Mouse (Mus musculus): ENCODE data around the gene Myl6. TPM values are rescaled to one million over a fixed set of nuclear protein-coding genes. Genes with fewer than 3 reads are reported as not detected.
A peak's percentile ranks its signal among the peaks of the same experiment; 100 is the strongest.

Myl6 gene
- polyA plus RNA-seq, 1 experiment from 2014 or later: 1,269 TPM

GRCm38 (mm10) chr10:128486370-128486769, 7.6 kb downstream of the Myl6 start:
- Histone ChIP-seq H3K36me3 (peaks cover 92% of the 10 kb centered on the region), H3K27ac (no peak overlapping the region), H3K4me1 (peaks cover 19% of the 10 kb centered on the region), H3K27me3 (no peaks in the 10 kb centered on the region), H3K4me3 (no peak overlapping the region), H3K9ac (no peak overlapping the region), H3K4me2 (no peak overlapping the region), H3K9me3 (no peaks in the 10 kb centered on the region)
- ATAC-seq (ENCODE audit: insufficient number of reproducible peaks, low FRiP score, low TSS enrichment, low read depth): no peak
- WGBS: 85% methylated on average over 7 of the region's 7 CpGs

- Histone ChIP-seq H3K36me3 (peaks cover 88% of the 10 kb centered on the region), H3K9ac (no peak overlapping the region), H3K4me3 (no peak overlapping the region), H3K27ac (no peak overlapping the region), H3K4me1 (no peaks in the 10 kb centered on the region), H3K9me3 (no peaks in the 10 kb centered on the region), H3K27me3 (no peaks in the 10 kb centered on the region), H3K4me2 (no peak overlapping the region)
- ATAC-seq (ENCODE audit: insufficient number of reproducible peaks, low FRiP score, low TSS enrichment, low read depth): no peak
- 89% methylated on average over 12 of the region's 12 CpGs for WGBS
Observed at GRCm38 (mm10) chr10:128474366-128474765, 19.6 kb downstream of the Myl6 start.

GRCm38 (mm10) chr10:128460270-128460630, 33.7 kb downstream of the Myl6 start:
- H3K36me3 ChIP-seq: peaks cover 37% of the 10 kb centered on the region
- peak overlapping the region; percentile 66 for H3K4me2 ChIP-seq
- no peaks in the 10 kb centered on the region for H3K27me3 ChIP-seq
- H3K4me3 ChIP-seq: peak overlapping the region; percentile 88
- 2% methylated on average over 5 of the region's 5 CpGs for WGBS
- no peak for ATAC-seq (ENCODE audit: insufficient number of reproducible peaks, low FRiP score, low TSS enrichment, low read depth)
- H3K27ac ChIP-seq: peak overlapping the region; percentile 96
- H3K4me1 ChIP-seq: peaks cover 13% of the 10 kb centered on the region
- H3K9ac ChIP-seq: peak overlapping the region; percentile 95; the same call in 1 of the 2 replicates
- no peaks in the 10 kb centered on the region for H3K9me3 ChIP-seq

GRCm38 (mm10) chr10:128459409-128460269, 34.3 kb downstream of the Myl6 start:
- peak overlapping the region; percentile 95 for H3K9ac ChIP-seq
- peak overlapping the region; percentile 66 for H3K4me2 ChIP-seq
- peak overlapping the region; percentile 88 for H3K4me3 ChIP-seq
- H3K27ac ChIP-seq: peak overlapping the region; percentile 96
- peak; percentile 17; the same call in 1 of the 2 replicates for ATAC-seq (ENCODE audit: insufficient number of reproducible peaks, low FRiP score, low TSS enrichment, low read depth)
- peaks cover 13% of the 10 kb centered on the region for H3K4me1 ChIP-seq
- no peaks in the 10 kb centered on the region for H3K9me3 ChIP-seq
- H3K27me3 ChIP-seq: no peaks in the 10 kb centered on the region
- peaks cover 32% of the 10 kb centered on the region for H3K36me3 ChIP-seq
- under 1% methylated on average over 43 of the region's 67 CpGs for WGBS

- Histone ChIP-seq H3K4me2 (peak within 1 kb of the TSS; percentile 66), H3K9ac (peak within 1 kb of the TSS; percentile 95), H3K9me3 (no peaks in the 10 kb centered on the region), H3K4me3 (peak within 1 kb of the TSS; percentile 88), H3K27ac (peak within 1 kb of the TSS; percentile 96), H3K36me3 (peaks cover 25% of the 10 kb centered on the region), H3K27me3 (no peaks in the 10 kb centered on the region), H3K4me1 (peaks cover 13% of the 10 kb centered on the region)
- peak; percentile 84 for ATAC-seq (ENCODE audit: insufficient number of reproducible peaks, low FRiP score, low TSS enrichment, low read depth)
- under 1% methylated on average over 58 of the region's 86 CpGs for WGBS
Observed at GRCm38 (mm10) chr10:128458719-128459408, 35.1 kb downstream of the Myl6 start, which contains the start of gene Smarcc2. Smarcc2 (plus strand) TSS chr10:128459248.

- Histone ChIP-seq H3K4me3 (peak overlapping the region; percentile 88), H3K4me2 (peak overlapping the region; percentile 66), H3K36me3 (peaks cover 19% of the 10 kb centered on the region), H3K27me3 (no peaks in the 10 kb centered on the region), H3K27ac (peak overlapping the region; percentile 96), H3K9me3 (no peaks in the 10 kb centered on the region), H3K9ac (peak overlapping the region; percentile 95), H3K4me1 (peaks cover 13% of the 10 kb centered on the region)
- WGBS: under 1% methylated on average over 29 of the region's 29 CpGs
- peak; percentile 66 for ATAC-seq (ENCODE audit: insufficient number of reproducible peaks, low FRiP score, low TSS enrichment, low read depth)
Observed at GRCm38 (mm10) chr10:128458348-128458718, 35.6 kb downstream of the Myl6 start.

- Histone ChIP-seq H3K4me3 (peak overlapping the region; percentile 88; the same call in 1 of the 2 replicates), H3K4me2 (no peak overlapping the region)
- WGBS: 80% methylated on average over 6 of the region's 6 CpGs
Observed at GRCm38 (mm10) chr10:128457676-128458075, 36.3 kb downstream of the Myl6 start.

GRCm38 (mm10) chr10:128455280-128455679, 38.7 kb downstream of the Myl6 start:
- Histone ChIP-seq H3K9ac (no peak overlapping the region), H3K27me3 (no peaks in the 10 kb centered on the region), H3K9me3 (no peaks in the 10 kb centered on the region), H3K4me2 (no peak overlapping the region), H3K4me3 (peak overlapping the region; percentile 13; the same call in 1 of the 2 replicates), H3K36me3 (no peaks in the 10 kb centered on the region), H3K27ac (no peak overlapping the region), H3K4me1 (peaks cover 3% of the 10 kb centered on the region)
- no peak for ATAC-seq (ENCODE audit: insufficient number of reproducible peaks, low FRiP score, low TSS enrichment, low read depth)
- WGBS: 4% methylated on average over 6 of the region's 6 CpGs

More at GRCm38 (mm10) chr10:128457676-128458075, 36.3 kb downstream of the Myl6 start:
- Histone ChIP-seq H3K9ac (no peak overlapping the region), H3K4me1 (peaks cover 13% of the 10 kb centered on the region), H3K36me3 (peaks cover 13% of the 10 kb centered on the region), H3K9me3 (no peaks in the 10 kb centered on the region), H3K27ac (no peak overlapping the region), H3K27me3 (no peaks in the 10 kb centered on the region)
- no peak for ATAC-seq (ENCODE audit: insufficient number of reproducible peaks, low FRiP score, low TSS enrichment, low read depth)

GRCm38 (mm10) chr10:128454471-128454870, 39.5 kb downstream of the Myl6 start:
- 70% methylated on average over 3 of the region's 3 CpGs for WGBS
- ATAC-seq (ENCODE audit: insufficient number of reproducible peaks, low FRiP score, low TSS enrichment, low read depth): no peak

GRCm38 (mm10) chr10:128451014-128451413, 42.9 kb downstream of the Myl6 start:
- Histone ChIP-seq H3K27me3 (no peaks in the 10 kb centered on the region), H3K4me3 (no peak overlapping the region), H3K4me2 (no peak overlapping the region), H3K9me3 (no peaks in the 10 kb centered on the region), H3K36me3 (no peaks in the 10 kb centered on the region), H3K4me1 (no peaks in the 10 kb centered on the region), H3K9ac (no peak overlapping the region), H3K27ac (no peak overlapping the region)
- ATAC-seq (ENCODE audit: insufficient number of reproducible peaks, low FRiP score, low TSS enrichment, low read depth): no peak
- WGBS: 78% methylated on average over 6 of the region's 6 CpGs

More at GRCm38 (mm10) chr10:128454471-128454870, 39.5 kb downstream of the Myl6 start:
- H3K27me3 ChIP-seq: no peaks in the 10 kb centered on the region
- H3K9me3 ChIP-seq: no peaks in the 10 kb centered on the region
- H3K4me3 ChIP-seq: no peak overlapping the region
- no peak overlapping the region for H3K9ac ChIP-seq
- H3K4me2 ChIP-seq: no peak overlapping the region
- H3K4me1 ChIP-seq: no peaks in the 10 kb centered on the region
- no peaks in the 10 kb centered on the region for H3K36me3 ChIP-seq
- no peak overlapping the region for H3K27ac ChIP-seq

GRCm38 (mm10) chr10:128445407-128445806, 48.5 kb downstream of the Myl6 start:
- Histone ChIP-seq H3K4me2 (no peak overlapping the region), H3K4me1 (no peaks in the 10 kb centered on the region), H3K9ac (no peak overlapping the region), H3K36me3 (peaks cover 11% of the 10 kb centered on the region), H3K27me3 (no peaks in the 10 kb centered on the region), H3K9me3 (no peaks in the 10 kb centered on the region), H3K4me3 (no peak overlapping the region), H3K27ac (no peak overlapping the region)
- ATAC-seq (ENCODE audit: insufficient number of reproducible peaks, low FRiP score, low TSS enrichment, low read depth): no peak
- WGBS: 87% methylated on average over 4 of the region's 4 CpGs

- Histone ChIP-seq H3K4me2 (no peak overlapping the region), H3K9ac (no peak overlapping the region), H3K9me3 (no peaks in the 10 kb centered on the region), H3K4me3 (no peak overlapping the region), H3K27ac (no peak overlapping the region), H3K36me3 (peaks cover 21% of the 10 kb centered on the region), H3K27me3 (no peaks in the 10 kb centered on the region), H3K4me1 (no peaks in the 10 kb centered on the region)
- no peak for ATAC-seq (ENCODE audit: insufficient number of reproducible peaks, low FRiP score, low TSS enrichment, low read depth)
- WGBS: 63% methylated on average over 6 of the region's 6 CpGs
Observed at GRCm38 (mm10) chr10:128444354-128444753, 49.6 kb downstream of the Myl6 start.

Measured in limb, embryonic 15.5 days (tissue).